Mouse (Mus musculus) embryo, embryonic 11.5 days (tissue): ENCODE results near the gene Gadd45g.

ENCODE experiments used
- DNase-seq: peaks from one replicate; pipeline ENCODE4 v3.0.0-alpha.2; 2012; ENCODE audit warnings: low read depth, low spot score

Gadd45g gene

DNA sequence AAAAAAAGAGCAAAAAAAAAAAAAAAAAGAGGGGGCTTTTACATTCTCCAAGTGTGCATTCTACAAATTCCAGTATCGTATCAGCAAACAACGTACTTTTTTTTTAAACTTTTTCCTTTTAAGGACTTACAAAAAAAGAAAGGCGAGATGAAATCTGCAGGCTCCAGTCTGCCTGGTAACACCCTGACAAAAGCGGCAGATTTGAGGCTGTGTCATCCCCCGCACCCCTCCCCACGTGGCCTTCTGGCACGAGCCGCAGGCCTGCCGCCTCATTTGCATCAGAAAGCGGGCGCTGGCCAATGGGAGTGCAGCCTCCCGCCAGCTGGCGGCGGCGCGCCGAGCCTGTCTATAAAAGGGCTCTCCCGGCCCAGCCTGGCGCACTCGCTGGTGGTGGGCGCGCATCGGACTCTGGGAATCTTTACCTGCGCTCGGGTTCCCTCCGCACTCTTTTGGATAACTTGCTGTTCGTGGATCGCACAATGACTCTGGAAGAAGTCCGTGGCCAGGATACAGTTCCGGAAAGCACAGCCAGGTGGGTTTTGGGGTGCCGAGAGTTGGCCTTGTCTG lies at the start of gene Gadd45g:
Gene Gadd45g, plus strand, starts transcription at position 378 of the 567 bp plus-strand sequence.
- peak; percentile 92 for DNase-seq

DNA sequence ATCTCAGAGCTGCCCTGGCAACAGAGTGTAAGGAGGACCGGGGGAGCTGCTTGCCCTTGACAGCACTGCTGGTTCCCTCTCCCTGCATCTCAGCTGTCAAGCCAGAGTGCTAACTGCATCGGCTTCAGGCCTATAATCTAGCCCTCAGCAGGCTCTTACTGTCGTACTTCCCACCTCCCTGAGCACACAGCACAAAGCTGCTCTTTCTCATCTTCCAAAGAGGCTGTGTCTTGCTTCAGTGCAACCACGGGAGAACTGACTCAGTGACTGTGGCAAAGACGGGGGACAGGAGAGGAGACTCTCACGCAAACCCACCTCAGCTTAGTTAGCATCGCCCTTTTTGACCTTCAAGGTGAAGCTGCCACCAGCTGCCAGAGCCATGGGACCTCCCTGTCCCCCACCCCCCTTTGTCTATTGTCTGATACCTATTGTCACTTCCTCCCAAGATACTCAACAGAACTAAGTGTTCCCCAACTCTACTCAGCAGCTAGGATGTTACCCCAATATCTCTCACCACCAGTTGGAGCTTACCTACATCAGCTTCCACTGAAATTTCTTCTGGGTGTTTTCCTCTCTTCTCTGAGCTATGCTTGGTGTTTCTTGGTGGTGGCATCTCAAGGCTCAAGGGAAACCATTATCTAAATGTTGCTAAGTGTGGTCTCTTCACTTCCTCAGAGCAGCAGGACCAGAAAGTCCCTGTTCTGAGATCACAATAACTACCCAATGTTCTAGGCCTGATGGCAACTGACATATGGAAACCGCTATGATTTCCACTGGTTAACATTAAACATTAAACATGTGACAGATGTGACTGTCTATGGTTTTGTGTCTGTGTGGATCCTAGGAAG lies 48.4 kb upstream of the Gadd45g start:
- DNase-seq: no peak

DNA sequence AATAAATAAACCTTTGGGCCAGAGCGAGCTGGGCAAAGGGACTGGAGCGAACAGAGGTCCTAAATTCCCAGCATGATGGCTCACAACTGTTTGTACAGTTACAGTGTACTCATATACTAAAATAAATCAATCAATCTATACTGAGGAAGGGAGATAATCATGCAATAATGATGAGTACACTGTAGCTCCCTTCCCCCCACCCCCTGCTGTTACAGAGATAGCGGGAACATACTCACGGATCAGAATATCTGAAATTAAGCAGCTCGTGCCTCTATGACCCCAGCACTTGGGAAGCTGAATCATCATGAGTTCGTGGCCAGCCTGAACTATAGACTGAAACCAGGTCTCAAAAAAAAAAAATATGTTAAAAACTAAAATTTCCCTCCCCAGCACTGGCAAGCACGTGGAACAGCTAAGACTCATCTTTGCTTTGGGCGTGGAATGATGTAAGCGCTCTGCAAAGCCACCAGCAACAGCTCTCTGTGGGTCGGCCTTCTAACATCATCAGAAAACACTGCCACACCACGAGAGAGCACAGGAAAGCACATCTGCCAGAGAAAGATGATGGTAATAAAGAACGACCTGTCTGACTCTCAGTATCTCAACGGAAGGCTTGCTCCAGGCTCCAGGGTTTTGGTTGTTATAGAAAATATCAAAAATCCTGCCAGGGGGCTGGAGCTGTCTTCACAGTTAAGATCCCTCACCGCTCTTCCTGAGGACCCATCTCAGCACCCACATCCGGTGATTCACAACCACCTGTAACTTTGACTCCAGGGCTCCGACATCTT lies 46.5 kb upstream of the Gadd45g start:
- DNase-seq: no peak

DNA sequence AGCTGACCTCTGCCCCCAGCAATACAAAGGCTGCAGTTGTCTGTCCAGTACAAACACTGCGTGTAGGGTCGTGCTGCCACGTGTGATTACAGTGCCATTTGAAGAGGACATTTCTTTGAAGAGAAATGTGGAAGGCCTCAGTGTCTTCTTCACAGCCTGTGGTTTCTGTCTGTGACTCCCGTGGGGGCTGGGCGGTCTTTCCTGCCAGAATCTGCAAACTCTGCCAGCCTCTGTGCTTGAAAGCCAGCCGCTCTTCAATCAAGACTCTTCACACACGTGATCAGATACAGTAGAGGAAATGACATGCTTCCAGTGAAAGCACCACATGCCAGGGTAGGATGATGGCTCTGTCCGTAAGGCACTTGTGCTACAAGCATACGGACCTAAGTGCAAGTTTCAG lies 45.6 kb upstream of the Gadd45g start:
- DNase-seq: no peak

DNA sequence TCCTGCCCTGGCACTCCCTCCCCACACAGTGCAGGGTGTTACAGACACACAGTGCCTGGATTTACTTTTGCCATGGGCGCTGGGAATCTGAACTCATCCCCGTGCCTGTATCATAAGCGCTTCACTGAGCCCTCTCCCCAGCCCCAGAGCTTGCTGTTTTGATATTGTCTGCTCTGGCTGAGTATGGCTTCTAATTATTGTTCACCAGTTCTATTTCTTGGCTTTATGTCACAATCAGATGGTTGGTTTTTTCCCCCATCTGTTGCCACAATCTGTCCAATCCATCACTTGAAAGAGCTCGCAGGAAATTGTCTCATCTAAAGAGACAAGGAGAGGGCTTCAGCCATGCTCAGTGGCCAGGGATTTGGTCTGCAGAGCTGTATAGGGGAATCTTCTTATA lies 40.8 kb upstream of the Gadd45g start:
- DNase-seq: no peak

DNA sequence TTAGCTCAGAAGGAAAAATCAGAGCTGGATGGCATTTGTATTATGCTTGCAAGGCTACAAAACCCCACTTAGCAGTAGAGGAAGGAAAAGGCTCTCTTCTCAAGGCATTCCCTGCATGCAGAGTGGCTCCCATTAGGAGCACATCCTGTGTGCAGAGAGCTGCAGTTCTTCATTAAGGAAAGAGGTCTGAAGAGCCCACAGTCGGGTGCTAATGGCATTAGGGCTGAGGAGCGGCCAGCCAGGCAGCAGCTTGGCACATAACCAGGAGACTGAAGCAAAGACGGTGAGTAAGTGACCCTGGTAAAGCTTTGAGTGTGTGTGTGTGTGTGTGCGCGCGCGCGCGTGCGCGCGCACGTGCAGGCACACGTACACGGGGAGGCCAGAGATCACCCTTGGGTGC lies 40.3 kb upstream of the Gadd45g start:
- no peak for DNase-seq

DNA sequence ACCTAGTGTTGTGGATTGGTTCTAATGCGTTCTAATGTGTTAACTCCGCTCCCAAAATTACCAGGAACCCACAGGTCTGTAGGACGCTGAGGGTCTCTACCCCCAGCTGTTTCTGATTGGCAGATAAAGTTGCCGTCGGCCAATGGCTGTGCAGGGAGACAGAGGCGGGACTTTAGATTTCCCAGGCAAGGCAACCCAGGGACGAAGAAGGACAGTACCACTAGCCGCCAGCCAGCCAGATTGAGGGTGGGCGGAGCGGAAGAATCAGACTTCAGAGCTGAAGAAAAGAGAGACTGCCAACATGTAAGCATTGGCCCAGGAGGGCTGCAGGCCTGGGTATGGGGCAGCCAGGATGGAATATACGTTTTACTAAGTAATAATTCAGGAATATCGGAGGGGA lies 38.3 kb upstream of the Gadd45g start:
- no peak for DNase-seq

DNA sequence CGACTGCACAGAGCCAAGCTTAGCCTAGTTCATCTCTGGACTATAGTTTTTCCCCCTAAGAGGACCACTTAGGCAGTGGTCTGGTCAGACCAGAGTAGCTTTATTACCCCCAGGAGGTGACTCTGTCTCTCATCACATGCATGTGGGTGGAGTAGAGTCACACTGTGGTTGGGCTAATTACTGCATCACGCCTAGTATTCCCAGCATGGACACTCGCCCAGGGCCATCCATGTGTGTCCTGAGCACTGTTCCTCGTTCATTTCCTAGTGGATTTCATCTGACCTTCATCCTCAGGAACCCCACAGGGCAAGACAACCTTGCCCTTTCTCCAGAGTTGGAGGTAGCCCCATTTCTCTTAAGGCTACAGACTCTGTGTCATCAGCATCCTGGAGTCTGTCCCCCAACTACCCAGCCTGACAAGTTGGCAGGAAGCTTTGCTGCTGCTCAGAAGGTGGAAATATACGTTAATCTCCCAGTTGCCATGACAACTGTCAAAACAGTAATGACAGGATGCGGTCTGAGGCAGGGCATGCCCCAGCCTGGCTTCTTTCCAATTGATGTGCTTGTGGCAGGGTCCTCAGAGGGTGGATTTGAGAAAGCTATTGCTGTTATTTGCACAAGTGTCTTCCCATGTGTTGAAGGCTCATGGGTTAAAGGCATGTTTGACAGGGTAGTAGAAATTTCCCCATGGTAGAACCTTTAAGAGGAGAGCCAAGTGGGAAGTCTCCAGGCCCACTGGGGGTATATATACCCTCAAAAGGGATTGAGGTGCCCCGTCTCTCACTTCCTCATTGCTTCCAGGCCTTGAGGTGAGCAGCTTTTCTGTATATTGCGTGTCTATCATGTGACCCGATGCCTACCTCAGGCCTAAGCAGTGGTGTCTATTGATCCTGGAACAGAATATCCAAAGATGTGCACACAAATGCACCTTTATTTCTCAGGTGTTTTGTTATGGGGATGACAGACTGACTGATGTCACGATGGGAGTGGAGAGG lies 32.6 kb upstream of the Gadd45g start:
- DNase-seq: no peak

DNA sequence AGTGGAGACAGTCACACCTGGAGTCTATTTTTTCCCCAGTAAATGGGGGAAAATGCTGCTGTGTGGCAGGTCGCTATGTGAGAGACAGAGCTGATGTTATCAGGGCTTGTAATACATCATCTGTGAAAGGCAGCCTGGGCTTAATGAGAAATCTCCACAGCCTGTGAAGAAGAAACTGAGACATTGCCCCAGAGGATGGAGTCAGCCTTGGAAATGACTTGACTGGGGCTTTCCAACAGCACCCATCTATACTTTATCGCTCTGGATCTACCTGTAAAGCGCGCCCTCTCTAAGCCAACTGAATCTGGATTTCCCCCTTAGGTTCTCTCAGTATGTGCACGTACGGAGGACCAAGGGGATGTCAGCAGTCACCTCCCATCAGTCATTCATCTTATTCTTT lies 31.8 kb upstream of the Gadd45g start:
- DNase-seq: no peak

DNA sequence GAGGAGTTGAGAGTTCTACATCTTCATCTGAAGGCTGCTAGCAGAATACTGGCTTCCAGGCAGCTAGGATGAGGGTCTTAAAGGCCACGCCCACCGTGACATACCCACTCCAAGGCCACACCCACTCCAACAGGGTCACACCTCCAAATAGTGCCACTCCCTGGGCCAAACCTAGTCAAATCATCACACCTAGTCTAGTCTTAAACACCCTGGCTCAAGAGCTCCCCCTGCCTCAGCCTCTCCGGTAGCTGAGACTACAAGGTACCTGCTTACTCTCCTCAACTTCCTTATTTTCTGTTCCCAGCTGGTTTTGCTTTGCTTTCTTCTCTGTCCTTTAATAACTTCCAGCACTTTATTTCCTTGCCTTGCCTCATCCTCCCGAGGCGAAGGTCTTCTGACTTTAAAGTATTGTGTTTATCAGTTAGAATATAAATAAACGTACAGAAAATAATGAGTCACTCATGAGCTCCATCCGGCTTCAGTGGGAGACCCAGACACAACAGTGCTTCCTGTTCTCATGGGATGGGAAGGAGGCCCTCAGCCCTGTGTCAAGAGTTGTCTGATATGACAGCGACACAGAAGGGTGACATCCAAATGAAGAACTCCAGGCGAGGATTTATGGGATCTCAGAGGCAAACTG lies 30.5 kb upstream of the Gadd45g start:
- no peak for DNase-seq

DNA sequence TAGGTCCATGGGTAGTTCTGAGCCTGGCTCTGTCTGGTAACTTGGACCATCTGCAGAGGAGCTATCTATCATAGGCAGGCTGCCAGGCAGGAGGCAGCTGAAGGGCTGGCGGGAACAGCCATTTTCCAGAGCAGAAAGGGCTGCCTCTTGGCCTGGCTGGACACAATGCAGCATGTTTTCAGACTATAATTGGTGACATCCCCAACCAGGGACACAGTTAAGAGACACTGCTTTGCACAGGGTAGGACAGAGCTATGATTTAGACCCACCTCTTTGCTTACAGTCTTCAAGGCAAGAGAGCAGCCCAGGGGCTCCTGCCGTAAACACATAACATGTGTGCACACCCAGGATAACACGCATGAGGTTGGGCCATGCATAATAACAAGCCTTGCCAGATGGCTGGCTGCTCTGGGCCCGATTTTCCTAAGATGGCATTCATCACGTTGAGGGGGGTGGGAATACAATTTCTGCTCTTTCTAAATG lies 29.9 kb upstream of the Gadd45g start:
- no peak for DNase-seq

DNA sequence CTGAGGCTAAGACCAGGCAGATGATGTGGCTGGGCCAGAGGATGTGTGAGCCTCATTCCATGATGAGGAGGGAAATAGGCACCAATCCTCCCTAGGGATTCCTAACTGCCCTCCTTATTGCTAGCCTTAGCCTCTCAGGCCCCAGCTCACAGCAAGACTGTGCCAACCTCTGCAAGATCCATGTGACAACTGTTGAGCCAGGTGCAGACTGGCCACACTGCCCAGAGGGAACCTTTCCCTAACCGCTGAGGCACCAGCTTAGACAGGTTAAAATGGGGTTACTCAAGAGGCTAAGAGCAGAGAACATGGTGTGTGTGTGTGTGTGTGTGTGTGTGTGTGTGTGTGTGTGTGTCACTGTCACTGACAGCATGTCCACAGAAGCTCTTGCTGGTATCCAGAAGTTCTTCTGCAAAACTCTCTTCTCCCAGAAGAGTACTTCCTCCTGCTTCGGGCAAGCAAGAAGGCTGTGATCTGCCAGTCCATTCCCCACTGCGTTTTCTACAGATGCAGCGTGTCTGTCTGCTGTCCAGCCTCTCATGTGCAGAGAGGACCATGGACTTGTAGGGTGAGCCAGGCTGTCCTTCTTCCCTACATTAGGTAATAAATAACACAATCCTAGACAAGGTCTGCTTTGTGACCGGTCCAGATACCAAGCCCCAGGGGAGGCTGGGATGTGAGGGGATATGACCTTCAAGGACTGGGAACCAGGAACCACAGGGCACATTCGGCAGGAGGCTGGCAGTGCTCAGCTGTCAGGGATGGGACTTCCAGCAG lies 28.1 kb upstream of the Gadd45g start:
- DNase-seq: no peak

DNA sequence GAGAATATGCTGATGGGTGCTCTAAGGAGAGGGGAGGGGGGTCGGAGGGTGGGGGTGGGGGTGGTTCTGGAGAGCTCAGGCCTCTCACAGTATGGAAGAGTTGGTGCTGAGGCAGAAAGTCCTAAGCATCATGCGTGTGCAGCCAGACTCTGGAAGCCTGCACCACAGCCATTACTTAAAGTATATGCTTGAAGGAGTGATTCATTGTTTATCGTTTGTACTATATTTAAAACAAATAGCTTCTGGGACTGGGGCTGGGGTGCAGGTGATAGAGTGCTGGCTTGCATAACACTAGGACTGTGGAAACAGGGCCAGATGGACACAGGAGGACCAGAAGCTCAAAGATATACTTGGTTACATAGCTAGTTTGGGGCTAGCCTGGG lies 27.5 kb upstream of the Gadd45g start:
- no peak for DNase-seq

DNA sequence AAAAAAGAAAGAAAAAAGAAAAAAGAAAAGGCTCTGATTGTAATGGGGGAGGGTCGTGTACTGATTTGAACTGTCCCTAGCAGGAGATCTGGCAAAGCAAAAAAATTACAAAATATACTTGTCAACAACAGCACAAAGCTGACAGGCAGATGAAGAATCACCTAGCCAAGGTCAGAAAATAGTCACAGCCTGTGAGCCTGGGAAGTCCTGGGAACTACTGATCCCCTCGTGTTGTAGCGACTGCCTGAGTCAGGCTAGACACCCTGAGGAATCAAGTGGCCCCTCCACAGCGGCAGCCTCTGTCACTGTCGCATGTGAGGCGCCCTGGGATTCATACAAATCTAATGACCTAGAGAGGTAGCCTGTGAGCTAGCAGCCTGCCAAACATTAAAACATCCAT lies 27.1 kb upstream of the Gadd45g start:
- no peak for DNase-seq

DNA sequence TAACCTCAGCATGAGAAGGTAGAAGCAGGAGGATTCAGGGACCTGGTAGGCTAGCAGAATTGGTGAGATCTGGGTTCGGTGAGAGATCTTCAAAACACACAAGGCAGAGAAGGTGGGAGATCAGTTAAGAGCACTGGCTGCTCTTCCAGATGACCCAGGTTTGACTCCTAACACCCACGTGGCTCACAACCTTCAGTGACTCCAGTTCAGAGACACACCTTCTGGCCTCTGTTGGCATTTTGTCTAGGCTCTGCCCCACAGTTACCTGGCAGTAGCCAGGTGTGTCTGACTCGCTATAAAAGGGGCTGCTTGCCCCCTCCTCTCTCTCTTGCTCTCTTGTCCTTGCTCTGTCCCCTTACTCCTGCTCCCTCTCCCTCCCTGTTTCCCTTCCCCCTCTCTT lies 24.5 kb upstream of the Gadd45g start:
- DNase-seq: no peak

DNA sequence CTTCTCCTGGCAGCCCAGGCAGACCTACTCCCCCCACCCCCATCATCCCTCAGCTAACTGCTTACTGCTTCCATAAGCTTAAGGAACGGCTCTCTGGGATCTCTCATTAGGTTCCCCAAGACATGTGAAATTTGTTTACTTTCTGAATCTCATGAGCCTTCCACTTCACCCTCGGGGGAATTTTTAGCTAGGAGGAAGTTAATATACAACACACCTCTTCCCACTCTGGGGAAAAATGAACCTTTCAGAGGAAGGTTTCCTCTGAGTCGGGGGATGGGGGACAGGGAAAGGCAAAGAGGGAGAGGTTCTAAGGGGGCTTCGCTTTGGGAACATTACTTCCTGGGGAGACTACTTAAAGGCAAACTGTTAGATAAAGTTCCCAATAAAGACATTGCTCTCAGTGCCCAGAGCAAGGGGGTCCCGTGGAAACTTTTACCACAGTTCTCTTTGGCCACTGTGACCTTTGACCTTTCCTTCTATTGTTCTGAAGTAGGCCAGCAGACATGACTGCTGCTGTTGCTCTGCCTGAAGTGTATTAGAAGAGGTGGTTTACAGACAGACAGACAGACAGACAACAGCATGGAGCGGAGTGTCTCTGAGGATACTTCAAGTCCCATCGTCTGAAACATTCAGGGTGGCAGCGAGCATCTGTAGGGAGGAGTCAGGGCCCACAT lies 22.5 kb upstream of the Gadd45g start:
- DNase-seq: no peak

DNA sequence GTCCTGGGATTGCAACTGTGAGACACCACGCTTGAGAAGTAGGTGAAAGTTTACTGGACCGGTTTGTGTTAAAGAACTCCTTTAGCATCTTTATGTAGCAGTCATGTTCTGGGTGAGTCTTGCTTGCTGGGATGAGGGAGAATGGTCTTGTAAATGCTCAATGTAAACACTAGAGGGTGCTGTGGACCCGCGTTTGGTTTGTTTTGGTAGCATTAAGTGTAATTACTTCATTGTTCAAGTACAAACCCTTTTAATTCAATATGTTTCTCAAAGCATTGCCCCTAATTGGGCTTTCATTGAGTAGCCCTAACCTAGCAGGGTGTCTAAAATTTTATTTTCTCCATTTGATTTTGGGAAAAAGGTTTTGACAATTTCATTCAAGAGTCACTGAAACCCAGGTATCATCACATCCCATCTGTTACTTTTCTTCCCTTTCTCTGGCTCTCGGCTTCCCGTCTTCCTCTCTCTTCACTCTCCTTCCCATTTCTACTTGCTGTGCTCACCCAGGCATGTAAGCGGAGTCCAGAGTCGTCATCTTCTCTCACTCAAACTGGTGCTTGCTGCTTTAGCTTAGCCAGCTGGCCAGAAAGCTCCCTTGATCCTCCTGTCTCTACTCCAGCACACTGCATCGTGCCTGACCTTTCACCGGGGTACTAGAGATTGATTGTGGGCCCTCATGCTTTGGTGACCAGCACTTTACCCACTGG lies 15.6 kb upstream of the Gadd45g start:
- DNase-seq: no peak

DNA sequence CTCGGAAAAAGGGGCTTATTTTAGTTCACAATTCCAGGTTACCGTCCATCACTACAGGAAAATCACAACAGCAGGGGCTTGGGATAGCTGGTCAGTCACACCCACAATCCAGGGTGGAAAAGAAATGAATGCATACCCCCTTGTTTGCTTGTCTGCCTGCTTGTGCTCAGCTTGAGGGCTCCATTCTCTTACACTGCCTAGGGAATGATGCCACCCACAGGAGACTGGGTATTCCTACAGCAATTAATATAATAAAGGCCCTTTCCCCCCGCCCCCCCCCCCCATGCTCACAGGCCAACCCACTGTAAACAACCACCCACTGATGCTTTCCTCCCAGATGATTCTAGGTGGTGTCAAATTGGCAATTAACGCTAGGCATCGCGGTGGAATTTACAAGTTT lies 14.0 kb upstream of the Gadd45g start:
- DNase-seq: no peak

DNA sequence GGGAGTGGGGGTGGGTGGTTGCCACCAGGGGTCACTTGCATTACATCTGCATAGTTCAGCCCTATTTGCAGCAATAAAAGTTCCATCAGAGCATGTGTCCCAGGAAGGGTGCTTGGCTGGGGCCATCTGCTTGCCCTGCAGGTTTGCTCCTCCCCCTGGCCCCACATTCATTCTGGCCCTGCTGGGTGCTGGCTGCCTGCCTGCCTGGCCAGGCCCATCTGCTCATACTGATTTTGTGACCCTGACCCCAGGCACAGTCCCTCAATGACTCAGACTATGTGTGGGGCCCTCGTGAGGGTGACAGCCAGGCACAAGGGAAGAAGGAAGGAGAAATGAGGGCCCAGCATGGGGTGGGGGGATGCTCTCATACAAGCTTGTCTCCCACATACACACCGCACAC lies 12.9 kb upstream of the Gadd45g start:
- no peak for DNase-seq
